Mouse (Mus musculus): ENCODE measurements around the gene Zfp42.
"Not testable (repeated sequence)": the region's sequence is repeated elsewhere in the genome, so short reads cannot be mapped to it uniquely, and the experiment has no call there.

Zfp42 gene

GRCm38 (mm10) chr8:43306896-43307295, at the start of gene Zfp42:
Gene Zfp42, minus strand, starts transcription at chr8:43306980.
- no peak for DNase-seq (ENCODE audit: low spot score)

- no peak for DNase-seq (ENCODE audit: low spot score)
Measured at GRCm38 (mm10) chr8:43356069-43356770, 49.4 kb upstream of the Zfp42 start.

GRCm38 (mm10) chr8:43352241-43352640, 45.5 kb upstream of the Zfp42 start:
- not testable (repeated sequence) for DNase-seq (ENCODE audit: low spot score)

- no peak for DNase-seq (ENCODE audit: low spot score)
Measured at GRCm38 (mm10) chr8:43338555-43338954, 31.8 kb upstream of the Zfp42 start.

- peak; percentile 44 for DNase-seq (ENCODE audit: low spot score)
Measured at GRCm38 (mm10) chr8:43333465-43333864, 26.7 kb upstream of the Zfp42 start.

- DNase-seq (ENCODE audit: low spot score): no peak
Measured at GRCm38 (mm10) chr8:43331657-43332056, 24.9 kb upstream of the Zfp42 start.

- no peak for DNase-seq (ENCODE audit: low spot score)
Measured at GRCm38 (mm10) chr8:43329913-43330705, 23.3 kb upstream of the Zfp42 start.

- DNase-seq (ENCODE audit: low spot score): no peak
Measured at GRCm38 (mm10) chr8:43328666-43329065, 21.9 kb upstream of the Zfp42 start.

GRCm38 (mm10) chr8:43320771-43321170, 14.0 kb upstream of the Zfp42 start:
- DNase-seq (ENCODE audit: low spot score): no peak

- DNase-seq (ENCODE audit: low spot score): no peak
Measured at GRCm38 (mm10) chr8:43308213-43308612, 1.4 kb upstream of the Zfp42 start.

- no peak for DNase-seq (ENCODE audit: low spot score)
Measured at GRCm38 (mm10) chr8:43305676-43306075, 1.1 kb downstream of the Zfp42 start.

- DNase-seq (ENCODE audit: low spot score): no peak
Measured at GRCm38 (mm10) chr8:43299796-43300195, 7.0 kb downstream of the Zfp42 start.

GRCm38 (mm10) chr8:43295826-43296225, 11.0 kb downstream of the Zfp42 start:
- DNase-seq (ENCODE audit: low spot score): no peak

- no peak for DNase-seq (ENCODE audit: low spot score)
Measured at GRCm38 (mm10) chr8:43294191-43294590, 12.6 kb downstream of the Zfp42 start.

- no peak for DNase-seq (ENCODE audit: low spot score)
Measured at GRCm38 (mm10) chr8:43290424-43291111, 16.2 kb downstream of the Zfp42 start.

- DNase-seq (ENCODE audit: low spot score): no peak
Measured at GRCm38 (mm10) chr8:43289781-43290180, 17.0 kb downstream of the Zfp42 start.

GRCm38 (mm10) chr8:43288840-43289239, 17.9 kb downstream of the Zfp42 start:
- DNase-seq (ENCODE audit: low spot score): no peak

- DNase-seq (ENCODE audit: low spot score): no peak
Measured at GRCm38 (mm10) chr8:43287456-43287855, 19.3 kb downstream of the Zfp42 start.

- DNase-seq (ENCODE audit: low spot score): no peak
Measured at GRCm38 (mm10) chr8:43283231-43283630, 23.5 kb downstream of the Zfp42 start.

- DNase-seq (ENCODE audit: low spot score): no peak
Measured at GRCm38 (mm10) chr8:43278397-43278796, 28.4 kb downstream of the Zfp42 start.

- no peak for DNase-seq (ENCODE audit: low spot score)
Measured at GRCm38 (mm10) chr8:43260961-43261360, 45.8 kb downstream of the Zfp42 start.

GRCm38 (mm10) chr8:43257886-43258285, 48.9 kb downstream of the Zfp42 start:
- no peak for DNase-seq (ENCODE audit: low spot score)

- no peak for DNase-seq (ENCODE audit: low spot score)
Measured at GRCm38 (mm10) chr8:43255695-43256094, 51.1 kb downstream of the Zfp42 start.
